Mouse (Mus musculus) intestine, postnatal 0 days (tissue): Measurements from ENCODE around the gene Dync1i1. TPM values are rescaled to one million over a fixed set of nuclear protein-coding genes. Genes with fewer than 3 reads are reported as not detected.

Experiments
- ATAC-seq: fragments of 200-750 bp; cut with Nextera tagmentation; 2 replicates; pipeline ENCODE4 v1.8.0; 2017; ENCODE audit warnings: mild to moderate bottlenecking, moderate TSS enrichment, moderate library complexity
- H3K27ac ChIP-seq: fragments of 300-500 bp; sonication (generic); 2 replicates; pipeline ENCODE4 v1.5.1; 2014; ENCODE audit warnings: mild to moderate bottlenecking, low read depth, low read length, moderate library complexity
- H3K27me3 ChIP-seq: fragments of 300-500 bp; sonication (generic); replicated peaks from 2 replicates; pipeline ENCODE4 v1.6.1; 2014; ENCODE audit warnings: low read length, mixed read lengths; ENCODE audit not compliant: control insufficient read depth, insufficient read depth
- H3K36me3 ChIP-seq: fragments of 300-500 bp; sonication (generic); 2 replicates; pipeline ENCODE4 v1.6.1; 2014; ENCODE audit warnings: mild to moderate bottlenecking, moderate library complexity; ENCODE audit not compliant: control insufficient read depth, insufficient read depth
- H3K4me1 ChIP-seq: fragments of 300-500 bp; sonication (generic); replicated peaks from 2 replicates; pipeline ENCODE4 v1.6.1; 2014; ENCODE audit warnings: antibody characterized with exemption, low read length, mixed read lengths; ENCODE audit not compliant: control insufficient read depth, insufficient read depth
- H3K4me2 ChIP-seq: fragments of 300-500 bp; sonication (generic); replicated peaks from 2 replicates; pipeline ENCODE4 v1.6.1; 2014; ENCODE audit warnings: low read depth, mild to moderate bottlenecking, moderate library complexity
- H3K4me3 ChIP-seq: fragments of 300-500 bp; sonication (generic); 2 replicates; pipeline ENCODE4 v1.5.1; 2014; ENCODE audit warnings: low read depth, low read length
- H3K9ac ChIP-seq: fragments of 300-500 bp; sonication (generic); 2 replicates; pipeline ENCODE4 v1.6.1; 2014; ENCODE audit warnings: mild to moderate bottlenecking, low read depth, low read length
- H3K9me3 ChIP-seq: fragments of 300-500 bp; sonication (generic); 2 replicates; pipeline ENCODE4 v1.6.1; 2016; ENCODE audit warnings: mixed run types; ENCODE audit not compliant: control insufficient read depth
- CTCF ChIP-seq: sonication (generic); IDR thresholded peaks from 2 replicates; pipeline ENCODE4 v1.5.1; 2016; ENCODE audit warnings: low read depth, mild to moderate bottlenecking, control low read depth, antibody characterized with exemption, moderate library complexity
- WGBS: fragments of 180-500 bp; shearing (Covaris S2); extraction: QIAGEN DNeasy Blood & Tissue Kit; methylation state at CpG from one replicate; pipeline ENCODE4 v1.1.7; 2014; 5-methylcytosine and 5-hydroxymethylcytosine counted together
- polyA plus RNA-seq: library from polyadenylated mRNA; unstranded; fragments of >200 nt; fragmentation: Nextera tagmentation; extraction: Ambion mirVana; gene quantifications from 2 replicates; pipeline ENCODE4 v1.2.1, GENCODE M21; 2015

The Dync1i1 gene
- polyA plus RNA-seq, 1 experiment from 2014 or later: 0.53 TPM

GRCm38 (mm10) chr6:5830717-5831116, 105.3 kb downstream of the Dync1i1 start:
- 67% methylated on average over 2 of the region's 2 CpGs for WGBS
- H3K4me2 ChIP-seq: no peak overlapping the region
- no peak for TF ChIP-seq CTCF
- ATAC-seq: no peak
- no peaks in the 10 kb centered on the region for H3K36me3 ChIP-seq
- H3K9me3 ChIP-seq: no peaks in the 10 kb centered on the region
- H3K9ac ChIP-seq: no peak overlapping the region
- H3K4me3 ChIP-seq: no peak overlapping the region
- 0 out of 2 replicates have a peak, but pooled peaks cover 3% of the 10 kb centered on the region for H3K4me1 ChIP-seq
- H3K27me3 ChIP-seq: no peaks in the 10 kb centered on the region
- no peak overlapping the region for H3K27ac ChIP-seq

GRCm38 (mm10) chr6:5831233-5831632, 105.8 kb downstream of the Dync1i1 start:
- TF ChIP-seq CTCF: no peak
- no peak overlapping the region for H3K4me3 ChIP-seq
- no peak for ATAC-seq
- H3K9me3 ChIP-seq: no peaks in the 10 kb centered on the region
- no peaks in the 10 kb centered on the region for H3K4me1 ChIP-seq
- H3K27ac ChIP-seq: no peak overlapping the region
- H3K9ac ChIP-seq: no peak overlapping the region
- H3K36me3 ChIP-seq: no peaks in the 10 kb centered on the region
- no peaks in the 10 kb centered on the region for H3K27me3 ChIP-seq
- 82% methylated on average over 3 of the region's 3 CpGs for WGBS
- H3K4me2 ChIP-seq: no peak overlapping the region

GRCm38 (mm10) chr6:5832838-5833237, 107.4 kb downstream of the Dync1i1 start:
- Histone ChIP-seq H3K4me1 (no peaks in the 10 kb centered on the region), H3K9ac (no peak overlapping the region), H3K27me3 (no peaks in the 10 kb centered on the region), H3K4me2 (no peak overlapping the region), H3K36me3 (no peaks in the 10 kb centered on the region), H3K27ac (no peak overlapping the region), H3K9me3 (no peaks in the 10 kb centered on the region), H3K4me3 (no peak overlapping the region)
- whole genome bisulfite sequencing: 95% methylated on average over 2 of the region's 2 CpGs
- no peak for TF ChIP-seq CTCF
- ATAC-seq: no peak

- no peak overlapping the region for H3K4me2 ChIP-seq
- no peaks in the 10 kb centered on the region for H3K9me3 ChIP-seq
- ATAC-seq: no peak
- H3K4me3 ChIP-seq: no peak overlapping the region
- no peak overlapping the region for H3K9ac ChIP-seq
- no peaks in the 10 kb centered on the region for H3K4me1 ChIP-seq
- H3K27ac ChIP-seq: no peak overlapping the region
- 82% methylated on average over 5 of the region's 5 CpGs for WGBS
- no peaks in the 10 kb centered on the region for H3K27me3 ChIP-seq
- TF ChIP-seq CTCF: no peak
- H3K36me3 ChIP-seq: no peaks in the 10 kb centered on the region
These were observed 117.0 kb downstream of the Dync1i1 start for GRCm38 (mm10) chr6:5842466-5842865.

- Histone ChIP-seq H3K9ac (no peak overlapping the region), H3K27me3 (no peaks in the 10 kb centered on the region), H3K4me3 (no peak overlapping the region), H3K9me3 (no peaks in the 10 kb centered on the region), H3K27ac (no peak overlapping the region), H3K36me3 (no peaks in the 10 kb centered on the region), H3K4me2 (no peak overlapping the region), H3K4me1 (no peaks in the 10 kb centered on the region)
- WGBS: 97% methylated on average over 5 of the region's 5 CpGs
- no peak for TF ChIP-seq CTCF
- no peak for ATAC-seq
These were observed 120.7 kb downstream of the Dync1i1 start for GRCm38 (mm10) chr6:5846154-5846553.

GRCm38 (mm10) chr6:5854048-5854836, 128.8 kb downstream of the Dync1i1 start:
- WGBS: 85% methylated on average over 12 of the region's 12 CpGs
- H3K27me3 ChIP-seq: 0 out of 2 replicates have a peak, but pooled peaks cover 5% of the 10 kb centered on the region
- H3K27ac ChIP-seq: no peak overlapping the region

More at GRCm38 (mm10) chr6:5854048-5854836, 128.8 kb downstream of the Dync1i1 start:
- TF ChIP-seq CTCF: no peak
- Histone ChIP-seq H3K4me1 (no peaks in the 10 kb centered on the region), H3K4me3 (no peak overlapping the region), H3K4me2 (no peak overlapping the region), H3K9ac (no peak overlapping the region), H3K9me3 (no peaks in the 10 kb centered on the region), H3K36me3 (no peaks in the 10 kb centered on the region)
- ATAC-seq: no peak
